Mouse (Mus musculus) hindbrain, embryonic 11.5 days (tissue): ENCODE data around the gene Rad23a. TPM values are rescaled to one million over a fixed set of nuclear protein-coding genes. Genes with fewer than 3 reads are reported as not detected.
"Not testable (repeated sequence)": the region's sequence is repeated elsewhere in the genome, so short reads cannot be mapped to it uniquely, and the experiment has no call there.

ENCODE experiments used
- ATAC-seq: fragments of 200-750 bp; cut with Nextera tagmentation; 2 replicates; pipeline ENCODE4 v1.8.0; 2017; ENCODE audit warnings: mild to moderate bottlenecking, moderate TSS enrichment, moderate library complexity; ENCODE audit not compliant: low FRiP score
- DNase-seq: peaks from one replicate; pipeline ENCODE4 v3.0.0-alpha.2; 2015; ENCODE audit warnings: low spot score
- H3K27ac ChIP-seq: fragments of 300-500 bp; sonication (generic); 2 replicates; pipeline ENCODE4 v1.5.1; 2014; ENCODE audit warnings: mild to moderate bottlenecking, low read depth, low read length
- H3K27me3 ChIP-seq: fragments of 300-500 bp; sonication (generic); 2 replicates; pipeline ENCODE4 v1.6.1; 2014; ENCODE audit warnings: mild to moderate bottlenecking, low read length, moderate library complexity, mixed read lengths; ENCODE audit not compliant: control insufficient read depth, insufficient read depth
- H3K36me3 ChIP-seq: fragments of 300-500 bp; sonication (generic); 2 replicates; pipeline ENCODE4 v1.6.1; 2014; ENCODE audit warnings: mild to moderate bottlenecking, low read length, moderate library complexity, mixed read lengths; ENCODE audit not compliant: control insufficient read depth, insufficient read depth
- H3K4me1 ChIP-seq: fragments of 300-500 bp; sonication (generic); replicated peaks from 2 replicates; pipeline ENCODE4 v1.6.1; 2014; ENCODE audit warnings: low read length, mixed read lengths; ENCODE audit not compliant: control insufficient read depth, insufficient read depth
- H3K4me2 ChIP-seq: fragments of 300-500 bp; sonication (generic); replicated peaks from 2 replicates; pipeline ENCODE4 v1.6.1; 2014; ENCODE audit warnings: mild to moderate bottlenecking, low read depth, low read length
- H3K4me3 ChIP-seq: fragments of 300-500 bp; sonication (generic); 2 replicates; pipeline ENCODE4 v1.5.1; 2014; ENCODE audit warnings: low read depth, low read length
- H3K9ac ChIP-seq: fragments of 300-500 bp; sonication (generic); 2 replicates; pipeline ENCODE4 v1.6.1; 2014; ENCODE audit warnings: low read depth, low read length
- H3K9me3 ChIP-seq: fragments of 300-500 bp; sonication (generic); 2 replicates; pipeline ENCODE4 v1.6.1; 2016; ENCODE audit warnings: low read length; ENCODE audit not compliant: control insufficient read depth
- WGBS: fragments of 180-500 bp; shearing (Covaris S2); extraction: QIAGEN DNeasy Blood & Tissue Kit; methylation state at CpG from one replicate; pipeline ENCODE4 v1.1.7; 2014; 5-methylcytosine and 5-hydroxymethylcytosine counted together
- polyA plus RNA-seq: library from polyadenylated mRNA; unstranded; fragments of >200 nt; fragmentation: Nextera tagmentation; extraction: Ambion mirVana; gene quantifications from 2 replicates; pipeline ENCODE4 v1.2.1, GENCODE M21; 2014

The Rad23a gene
- polyA plus RNA-seq, 1 experiment from 2014 or later: 88.6 TPM

DNA sequence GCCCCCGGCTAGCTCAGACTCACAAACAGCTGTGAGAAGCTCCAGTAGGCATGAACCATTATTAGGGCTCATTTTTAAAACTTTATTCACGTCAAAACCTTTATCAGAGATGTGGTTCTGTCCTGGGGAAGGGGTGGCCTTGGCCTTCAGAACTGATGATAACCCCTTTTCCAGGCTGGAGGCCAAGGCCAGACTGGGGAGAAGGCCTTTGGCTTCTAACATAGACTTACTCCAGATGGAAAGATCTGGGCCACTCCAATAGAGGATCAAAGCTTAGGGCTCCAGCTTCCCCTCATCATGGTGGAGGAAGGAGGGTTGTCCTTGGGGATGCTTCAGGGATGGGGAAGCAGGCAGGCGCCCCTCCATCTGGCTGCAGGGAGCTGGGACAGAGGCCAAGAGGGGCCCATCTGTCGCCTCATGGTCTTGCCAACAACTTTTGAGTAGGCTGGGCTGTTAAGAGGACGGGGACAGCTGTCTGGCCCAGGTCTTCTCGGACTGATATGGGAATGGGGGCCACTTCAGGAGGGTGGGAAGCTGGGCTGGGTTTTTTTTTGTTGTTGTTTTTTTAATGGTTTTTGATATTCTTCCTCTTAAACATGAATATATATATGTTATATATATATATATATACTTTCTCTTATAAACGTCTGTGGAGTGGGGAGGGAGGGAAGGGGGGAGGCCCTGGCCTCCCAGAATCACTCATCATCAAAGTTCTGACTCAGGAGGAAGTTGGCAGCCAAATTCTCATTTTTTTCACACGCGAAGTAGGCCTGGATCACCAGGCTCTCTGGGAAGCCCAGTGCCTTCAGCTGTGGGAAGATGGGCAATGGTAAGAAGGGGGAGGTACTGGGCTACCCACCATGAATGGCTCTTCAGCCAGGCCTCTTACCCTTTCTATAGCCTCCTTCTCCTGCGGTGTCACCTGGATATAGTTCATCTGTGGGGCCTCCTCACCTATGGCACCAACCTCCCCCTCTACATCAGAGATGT, 5.3 kb downstream of the Rad23a start:
- Histone ChIP-seq H3K36me3 (peaks cover 20% of the 10 kb centered on the region; the same call in 1 of the 2 replicates), H3K9ac (no peak overlapping the region), H3K4me1 (peaks cover 5% of the 10 kb centered on the region; the same call in 1 of the 2 replicates), H3K4me3 (no peak overlapping the region), H3K9me3 (no peaks in the 10 kb centered on the region), H3K27ac (no peak overlapping the region), H3K4me2 (no peak overlapping the region), H3K27me3 (no peaks in the 10 kb centered on the region)
- DNase-seq (no peak), ATAC-seq (no peak)
- WGBS: 86% methylated on average over 10 of the region's 10 CpGs

DNA sequence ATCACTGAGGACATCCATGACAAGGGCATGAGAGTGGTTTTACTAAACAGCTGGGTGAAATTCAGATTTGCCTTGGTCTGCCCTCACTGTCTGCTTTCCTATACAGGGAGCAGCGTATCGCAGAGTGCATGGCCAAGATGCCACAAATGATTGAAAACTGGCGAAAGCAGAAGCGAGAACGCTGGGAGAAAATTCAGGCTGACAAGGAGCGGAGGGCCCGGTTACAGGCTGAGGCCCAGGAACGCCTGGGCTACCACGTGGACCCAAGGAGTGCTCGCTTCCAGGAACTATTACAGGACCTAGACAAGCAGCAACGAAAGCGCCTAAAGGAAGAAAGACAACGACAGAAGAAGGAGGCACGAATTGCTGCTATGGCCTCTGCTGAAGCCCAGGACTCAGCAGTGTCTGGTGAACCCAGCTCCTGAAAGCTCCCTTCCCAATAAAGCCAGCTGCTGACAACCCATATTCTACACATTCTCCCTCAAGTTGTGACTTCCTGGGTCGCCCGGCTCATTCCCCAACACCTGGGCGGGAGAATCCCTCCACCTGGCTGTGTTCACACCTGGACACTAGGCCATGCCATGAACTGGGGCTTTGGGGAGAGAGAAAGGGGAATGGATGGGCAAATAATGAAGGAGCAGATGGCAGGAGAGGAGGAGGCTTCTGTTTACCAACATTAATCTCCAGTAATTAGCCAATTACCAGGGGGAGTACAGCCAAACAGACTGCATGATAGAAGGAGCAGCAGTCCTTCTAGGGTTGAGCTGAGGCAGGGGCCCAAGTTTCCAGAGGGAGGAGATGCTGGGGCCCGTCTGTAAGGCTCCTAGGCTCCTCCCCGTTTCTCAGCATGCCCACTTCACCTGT, 6.2 kb downstream of the Rad23a start:
- no peaks in the 10 kb centered on the region for H3K9me3 ChIP-seq
- no peak overlapping the region for H3K27ac ChIP-seq
- H3K27me3 ChIP-seq: no peaks in the 10 kb centered on the region
- ATAC-seq: no peak
- 90% methylated on average over 19 of the region's 19 CpGs for WGBS
- H3K36me3 ChIP-seq: peaks cover 20% of the 10 kb centered on the region; the same call in 1 of the 2 replicates
- H3K4me1 ChIP-seq: peaks cover under 1% of the 10 kb centered on the region; the same call in 1 of the 2 replicates
- no peak for DNase-seq
- no peak overlapping the region for H3K4me2 ChIP-seq
- no peak overlapping the region for H3K4me3 ChIP-seq
- no peak overlapping the region for H3K9ac ChIP-seq

DNA sequence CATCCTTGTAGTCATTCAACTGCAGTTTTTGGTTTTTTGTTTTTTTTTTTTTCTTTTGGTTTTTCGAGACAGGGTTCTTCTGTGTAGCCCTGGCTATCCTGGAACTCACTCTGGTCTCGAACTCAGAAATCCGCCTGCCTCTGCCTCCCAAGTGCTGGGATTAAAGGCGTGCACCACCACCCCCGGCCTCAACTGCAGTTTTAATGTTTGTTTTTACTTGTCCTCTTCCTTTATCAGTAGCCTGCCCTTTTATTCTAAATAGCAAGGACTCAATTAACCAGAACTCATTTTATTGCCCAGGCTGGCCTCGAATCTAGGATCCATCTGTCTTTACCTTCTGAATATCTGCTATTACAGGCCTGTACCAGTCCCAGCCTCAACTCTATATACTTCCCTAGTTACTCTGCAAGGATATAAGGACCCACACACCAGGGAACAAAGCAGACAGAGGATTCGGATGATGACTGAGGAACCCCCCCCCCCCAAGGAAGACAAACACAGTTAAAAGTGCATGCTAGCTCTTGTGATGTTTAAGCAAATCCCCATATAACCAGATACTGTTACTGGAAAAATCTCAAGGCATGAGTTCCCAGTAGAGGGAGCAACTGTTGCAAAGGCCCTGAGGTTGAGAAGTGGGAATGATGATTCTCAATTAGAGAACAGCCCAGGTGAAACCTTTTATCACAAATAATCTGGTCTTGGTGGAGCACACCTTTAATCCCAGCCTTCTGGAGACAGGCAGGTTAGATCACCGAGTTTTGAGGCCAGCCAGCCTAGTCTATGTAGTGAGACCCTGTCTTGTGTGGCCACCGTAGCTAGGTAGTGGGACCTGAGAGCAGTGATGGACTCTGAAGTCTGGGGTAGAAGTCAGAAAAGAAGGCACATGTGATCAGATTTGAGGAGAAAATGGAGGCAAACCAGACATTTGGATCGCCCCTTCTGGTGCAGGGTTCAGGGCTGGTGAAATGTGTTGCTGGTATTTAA, 7.4 kb downstream of the Rad23a start:
- Histone ChIP-seq H3K27ac (peak overlapping the region; percentile 94; the same call in 1 of the 2 replicates), H3K4me2 (peak overlapping the region; percentile 61), H3K27me3 (no peaks in the 10 kb centered on the region), H3K9me3 (no peaks in the 10 kb centered on the region), H3K4me3 (peak overlapping the region; percentile 93), H3K4me1 (no peaks in the 10 kb centered on the region; the same call in 1 of the 2 replicates), H3K9ac (peak overlapping the region; percentile 97), H3K36me3 (peaks cover 17% of the 10 kb centered on the region; the same call in 1 of the 2 replicates)
- DNase-seq (no peak), ATAC-seq (no peak)
- 73% methylated on average over 10 of the region's 10 CpGs for WGBS

- ATAC-seq (peak; percentile 79), DNase-seq (peak; percentile 88)
- under 1% methylated on average over 58 of the region's 59 CpGs for WGBS
Measured at GRCm38 (mm10) chr8:84832034-84832717, 8.3 kb downstream of the Rad23a start.

GRCm38 (mm10) chr8:84831490-84831889, 9.0 kb downstream of the Rad23a start, which contains the start of gene Gadd45gip1:
Gadd45gip1 (plus strand) TSS chr8:84831522.
- peak within 1 kb of the TSS; percentile 97 for H3K9ac ChIP-seq
- peak within 1 kb of the TSS; percentile 61 for H3K4me2 ChIP-seq
- peak; percentile 30 for DNase-seq
- H3K27ac ChIP-seq: peak within 1 kb of the TSS; percentile 94
- H3K36me3 ChIP-seq: peaks cover 5% of the 10 kb centered on the region; the same call in 1 of the 2 replicates
- 85% methylated on average over 11 of the region's 11 CpGs for WGBS
- H3K27me3 ChIP-seq: no peaks in the 10 kb centered on the region
- no peaks in the 10 kb centered on the region for H3K4me1 ChIP-seq
- no peak for ATAC-seq
- H3K4me3 ChIP-seq: peak within 1 kb of the TSS; percentile 93
- no peaks in the 10 kb centered on the region for H3K9me3 ChIP-seq

More at GRCm38 (mm10) chr8:84832034-84832717, 8.3 kb downstream of the Rad23a start:
- Histone ChIP-seq H3K27ac (peak overlapping the region; percentile 94), H3K36me3 (peaks cover 10% of the 10 kb centered on the region; the same call in 1 of the 2 replicates), H3K4me1 (no peaks in the 10 kb centered on the region; the same call in 1 of the 2 replicates), H3K27me3 (no peaks in the 10 kb centered on the region), H3K4me2 (peak overlapping the region; percentile 61), H3K4me3 (peak overlapping the region; percentile 93), H3K9ac (peak overlapping the region; percentile 97), H3K9me3 (no peaks in the 10 kb centered on the region)

DNA sequence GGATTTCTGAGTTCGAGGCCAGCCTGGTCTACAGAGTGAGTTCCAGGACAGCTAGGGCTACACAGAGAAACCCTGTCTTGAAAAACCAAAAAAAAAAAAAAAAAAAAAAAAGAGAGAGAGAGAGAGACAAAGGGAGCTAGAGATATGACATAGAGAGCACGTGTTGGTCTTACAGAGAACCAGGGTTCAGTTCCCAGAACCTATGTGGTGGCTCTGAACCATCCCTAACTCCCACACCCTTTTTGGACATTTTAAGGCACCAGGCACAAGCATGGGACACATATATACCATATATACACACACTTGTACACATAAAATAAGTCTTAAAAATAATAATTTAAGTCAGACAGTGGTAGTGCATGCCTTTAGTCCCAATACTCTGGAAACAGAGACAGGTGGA, 13.9 kb downstream of the Rad23a start:
- WGBS: 66% methylated on average over 1 of the region's 2 CpGs
- DNase-seq, H3K4me3 ChIP-seq: not testable (repeated sequence)

DNA sequence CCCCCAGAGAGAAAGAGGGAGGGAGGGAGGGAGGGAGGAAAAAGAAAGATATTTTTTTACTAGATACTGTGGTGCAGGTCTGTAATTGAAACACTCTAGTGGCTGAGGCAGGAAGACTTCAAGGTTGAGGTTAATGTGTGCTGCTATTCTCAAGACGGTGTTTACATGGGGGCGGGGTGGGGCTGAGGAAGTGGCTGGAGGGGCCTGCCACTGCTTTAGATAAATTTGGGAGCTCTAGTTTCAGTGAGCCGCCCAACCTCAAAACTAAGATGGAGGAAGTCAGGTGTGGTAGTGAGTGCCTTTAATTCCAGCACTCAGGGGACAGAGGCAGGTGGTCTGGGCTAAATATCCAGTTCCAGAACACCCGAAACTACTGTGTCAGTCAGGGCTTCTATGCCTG, 14.8 kb downstream of the Rad23a start:
- WGBS: 64% methylated on average over 4 of the region's 4 CpGs
- H3K27ac ChIP-seq: no peak overlapping the region
- H3K27me3 ChIP-seq: no peaks in the 10 kb centered on the region; the same call in 1 of the 2 replicates
- peaks cover 2% of the 10 kb centered on the region; the same call in 1 of the 2 replicates for H3K4me1 ChIP-seq
- no peak overlapping the region for H3K9ac ChIP-seq
- no peak overlapping the region for H3K4me3 ChIP-seq
- DNase-seq (no peak), ATAC-seq (no peak)
- H3K36me3 ChIP-seq: no peaks in the 10 kb centered on the region
- no peaks in the 10 kb centered on the region for H3K9me3 ChIP-seq
- H3K4me2 ChIP-seq: no peak overlapping the region

More for the DNA sequence above, 13.9 kb downstream of the Rad23a start:
- not testable (repeated sequence) for H3K27ac ChIP-seq, H3K9me3 ChIP-seq, H3K4me2 ChIP-seq, H3K36me3 ChIP-seq, ATAC-seq, H3K27me3 ChIP-seq, H3K9ac ChIP-seq, H3K4me1 ChIP-seq
